Mouse (Mus musculus) megakaryocyte, embryonic 14.5 days (primary cell): ENCODE data around the gene Crb3.

Source experiments
- FLI1 ChIP-seq: IDR thresholded peaks from 2 replicates; pipeline ENCODE4 v1.6.1; 2012; ENCODE audit warnings: low read length, inconsistent platforms, mixed read lengths
- GATA1 ChIP-seq: IDR thresholded peaks from 3 replicates; pipeline ENCODE4 v1.6.1; 2012; ENCODE audit warnings: mixed read lengths, low read length, inconsistent platforms, borderline replicate concordance

DNA sequence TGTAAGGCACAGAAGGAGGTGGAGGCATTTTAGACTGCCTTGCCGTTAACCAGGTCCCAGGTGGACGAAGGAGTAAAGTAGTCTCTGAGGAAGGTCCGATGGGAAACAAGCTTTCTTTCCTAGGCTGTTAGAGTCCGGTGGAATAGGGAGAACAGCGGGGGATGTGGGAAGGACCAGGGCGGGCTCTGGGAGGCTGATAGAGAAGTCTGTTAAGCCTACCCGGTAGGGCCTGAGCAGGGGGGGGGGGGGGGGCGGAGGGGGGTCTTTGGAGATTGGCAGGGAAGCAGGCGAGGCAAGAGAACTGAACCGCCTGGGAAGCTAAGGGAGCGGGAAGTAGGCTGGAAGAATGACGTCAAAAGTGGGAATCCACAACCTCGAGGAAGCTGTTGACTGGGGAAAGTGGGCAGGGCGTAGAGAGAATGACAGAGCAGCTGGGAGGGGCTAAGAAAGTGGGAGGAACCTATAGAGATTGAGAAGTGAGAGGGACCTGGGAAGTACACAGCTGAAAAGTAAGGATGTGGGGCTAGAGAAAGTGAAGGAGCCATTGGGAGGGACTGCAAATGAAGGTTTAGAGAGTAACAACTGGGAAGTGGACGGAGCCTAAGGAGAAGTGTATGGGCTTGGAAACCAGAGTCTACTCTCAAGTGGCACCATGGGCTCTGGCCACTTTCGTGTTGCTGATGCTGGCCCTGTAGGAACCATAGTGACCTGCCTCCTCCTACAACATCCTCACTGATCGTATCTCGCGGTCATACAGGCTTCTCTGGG lies 37.1 kb downstream of the Crb3 start:
- no peak for TF ChIP-seq GATA1
- TF ChIP-seq FLI1 = no peak
